Mouse (Mus musculus): ENCODE measurements around the gene Rnps1. TPM values are rescaled to one million over a fixed set of nuclear protein-coding genes. Genes with fewer than 3 reads are reported as not detected.

The Rnps1 gene
- total RNA-seq (2023): 100 to 1,000 TPM; 146 to 147 TPM

GRCm38 (mm10) chr17:24414230-24414976 is at the start of gene Rnps1:
TSS of gene Rnps1 (plus strand) at chr17:24414565.

GRCm38 (mm10) chr17:24426471-24427169 is 12.3 kb downstream of the Rnps1 start, which contains the start of gene Eci1:
TSS of gene Eci1 (plus strand) at chr17:24426641.

GRCm38 (mm10) chr17:24442632-24443155 is 28.3 kb downstream of the Rnps1 start, which contains the start of gene Dnase1l2:
TSS of gene Dnase1l2 (minus strand) at chr17:24443105.

GRCm38 (mm10) chr17:24469910-24470602 is 55.7 kb downstream of the Rnps1 start, which contains the start of the genes E4f1 and Pgp:
TSS of gene E4f1 (minus strand) at chr17:24470313.
TSS of gene Pgp (plus strand) at chr17:24470392.

GRCm38 (mm10) chr17:24473612-24474275 is 59.4 kb downstream of the Rnps1 start, which contains the start of gene Bricd5:
TSS of gene Bricd5 (plus strand) at chr17:24473884.

Other genes with a start within 250 kb of the Rnps1 start
- 100 to 1,000 TPM; 187 to 216 TPM for gene Atp6v0c, start 244.9 kb upstream of the Rnps1 start, total RNA-seq (2023)
- 1 to 10 TPM; 1.3 to 1.6 TPM for gene Tbc1d24, start 209.0 kb upstream of the Rnps1 start, total RNA-seq (2023)
- under 1 TPM; 0.12 to 0.46 TPM for gene Ntn3, start 205.0 kb upstream of the Rnps1 start, total RNA-seq (2023)
- 10 to 100 TPM; 11.2 to 13.8 TPM for gene Tedc2, start 193.7 kb upstream of the Rnps1 start, total RNA-seq (2023)
- 1 to 10 TPM; 8.0 to 8.6 TPM for gene Ccnf, start 163.1 kb upstream of the Rnps1 start, total RNA-seq (2023)
- under 1 TPM in 1 of 2 experiments, not detected in 1; 0.42 TPM for gene Abca17, start 63.5 kb upstream of the Rnps1 start, total RNA-seq (2023)
- 10 to 100 TPM; 64.0 to 67.1 TPM for gene Abca3, start 62.6 kb upstream of the Rnps1 start, total RNA-seq (2023)
- gene Eci1, start 12.1 kb downstream of the Rnps1 start, total RNA-seq (2023): 10 to 100 TPM; 31.8 to 32.7 TPM
- gene Dnase1l2, start 28.5 kb downstream of the Rnps1 start, total RNA-seq (2023): 1 to 10 TPM; 6.0 to 6.6 TPM
- gene E4f1, start 55.7 kb downstream of the Rnps1 start, total RNA-seq (2023): 10 to 100 TPM; 68.6 to 72.5 TPM
- 10 to 100 TPM; 22.1 to 22.6 TPM for gene Pgp, start 55.8 kb downstream of the Rnps1 start, total RNA-seq (2023)
- 1 to 10 TPM in 1 of 2 experiments, under 1 TPM in 1; 0.96 to 2.7 TPM for gene Bricd5, start 59.3 kb downstream of the Rnps1 start, total RNA-seq (2023)
- 10 to 100 TPM; 24.9 to 30.6 TPM for gene Mlst8, start 64.5 kb downstream of the Rnps1 start, total RNA-seq (2023)
- not detected for gene Caskin1, start 74.0 kb downstream of the Rnps1 start, total RNA-seq (2023)
- gene Traf7, start 113.4 kb downstream of the Rnps1 start, total RNA-seq (2023): 100 to 1,000 TPM; 202 to 220 TPM
- gene Rab26, start 119.6 kb downstream of the Rnps1 start, total RNA-seq (2023): 1 to 10 TPM; 1.1 to 1.5 TPM
- gene Pkd1, start 135.3 kb downstream of the Rnps1 start, total RNA-seq (2023): 10 to 100 TPM; 75.3 to 80.9 TPM
- gene Tsc2, start 218.1 kb downstream of the Rnps1 start, total RNA-seq (2023): 100 to 1,000 TPM in 1 of 2 experiments, 10 to 100 TPM in 1; 97.7 to 108 TPM
- 1 to 10 TPM; 4.1 to 7.8 TPM for gene Nthl1, start 218.1 kb downstream of the Rnps1 start, total RNA-seq (2023)
- gene Slc9a3r2, start 235.8 kb downstream of the Rnps1 start, total RNA-seq (2023): under 1 TPM in 1 of 2 experiments, not detected in 1; 0.30 TPM
- gene Npw, start 243.9 kb downstream of the Rnps1 start, total RNA-seq (2023): not detected